Mouse (Mus musculus) heart, embryonic 12.5 days (tissue): ENCODE measurements around the gene Aldh1b1. TPM values are rescaled to one million over a fixed set of nuclear protein-coding genes. Genes with fewer than 3 reads are reported as not detected.

Experiments
- ATAC-seq: fragments of 200-750 bp; cut with Nextera tagmentation; 2 replicates; pipeline ENCODE4 v1.8.0; 2017; ENCODE audit warnings: moderate TSS enrichment, moderate library complexity; ENCODE audit not compliant: insufficient number of reproducible peaks, low FRiP score
- H3K27ac ChIP-seq: fragments of 300-500 bp; sonication (generic); 2 replicates; pipeline ENCODE4 v1.5.1; 2016; ENCODE audit warnings: mild to moderate bottlenecking, moderate library complexity; ENCODE audit not compliant: poor library complexity, severe bottlenecking
- H3K27me3 ChIP-seq: fragments of 300-500 bp; sonication (generic); replicated peaks from 2 replicates; pipeline ENCODE4 v1.6.1; 2016; ENCODE audit warnings: mild to moderate bottlenecking, moderate library complexity
- H3K36me3 ChIP-seq: fragments of 300-500 bp; sonication (generic); 2 replicates; pipeline ENCODE4 v1.6.1; 2016; ENCODE audit warnings: mild to moderate bottlenecking, moderate library complexity
- H3K4me1 ChIP-seq: fragments of 300-500 bp; sonication (generic); replicated peaks from 2 replicates; pipeline ENCODE4 v1.6.1; 2016; ENCODE audit warnings: mild to moderate bottlenecking
- H3K4me2 ChIP-seq: fragments of 300-500 bp; sonication (generic); 2 replicates; pipeline ENCODE4 v1.6.1; 2016; ENCODE audit warnings: mild to moderate bottlenecking, moderate library complexity
- H3K4me3 ChIP-seq: fragments of 300-500 bp; sonication (generic); 2 replicates; pipeline ENCODE4 v1.5.1; 2016; ENCODE audit warnings: mild to moderate bottlenecking
- H3K9ac ChIP-seq: fragments of 300-500 bp; sonication (generic); 2 replicates; pipeline ENCODE4 v1.6.1; 2016; ENCODE audit warnings: mild to moderate bottlenecking, moderate library complexity
- H3K9me3 ChIP-seq: fragments of 300-500 bp; sonication (generic); replicated peaks from 2 replicates; pipeline ENCODE4 v1.6.1; 2016; ENCODE audit warnings: mild to moderate bottlenecking, moderate library complexity
- WGBS: fragments of 180-500 bp; shearing (Covaris S2); methylation state at CpG from one replicate; pipeline ENCODE4 v1.1.7; 2016; 5-methylcytosine and 5-hydroxymethylcytosine counted together
- polyA plus RNA-seq: library from polyadenylated mRNA; unstranded; fragments of >200 nt; fragmentation: Nextera tagmentation; extraction: Ambion mirVana; gene quantifications from 2 replicates; pipeline ENCODE4 v1.2.1, GENCODE M21; 2016

Aldh1b1 gene
- polyA plus RNA-seq, 1 experiment from 2014 or later = 104 TPM

- peaks cover 29% of the 10 kb centered on the region for H3K27me3 ChIP-seq
- H3K9me3 ChIP-seq = peaks cover 5% of the 10 kb centered on the region; the same call in 1 of the 2 replicates
- no peak overlapping the region for H3K27ac ChIP-seq
- no peak for ATAC-seq
- no peaks in the 10 kb centered on the region for H3K36me3 ChIP-seq
- H3K9ac ChIP-seq = no peak overlapping the region
- H3K4me3 ChIP-seq = no peak overlapping the region
- H3K4me1 ChIP-seq = peaks cover 17% of the 10 kb centered on the region
- no peak overlapping the region for H3K4me2 ChIP-seq
- WGBS = 36% methylated on average over 15 of the region's 15 CpGs
Measured at GRCm38 (mm10) chr4:45853496-45854246, 54.8 kb downstream of the Aldh1b1 start.

Other genes with a start within 250 kb of the Aldh1b1 start
- 6.1 and 7.0 TPM in 2 replicates for gene Igfbpl1, start 27.9 kb downstream of the Aldh1b1 start, polyA plus RNA-seq
- gene Stra6l, start 49.6 kb downstream of the Aldh1b1 start, polyA plus RNA-seq = 0.15 TPM in 2 replicates
- gene Ccdc180, start 91.3 kb downstream of the Aldh1b1 start, polyA plus RNA-seq = 0.15 and 0.18 TPM in 2 replicates
- gene Tdrd7, start 166.3 kb downstream of the Aldh1b1 start, polyA plus RNA-seq = 20.9 and 22.3 TPM in 2 replicates
- 195 and 203 TPM in 2 replicates for gene Tmod1, start 239.9 kb downstream of the Aldh1b1 start, polyA plus RNA-seq